In the genomic region with DNA sequence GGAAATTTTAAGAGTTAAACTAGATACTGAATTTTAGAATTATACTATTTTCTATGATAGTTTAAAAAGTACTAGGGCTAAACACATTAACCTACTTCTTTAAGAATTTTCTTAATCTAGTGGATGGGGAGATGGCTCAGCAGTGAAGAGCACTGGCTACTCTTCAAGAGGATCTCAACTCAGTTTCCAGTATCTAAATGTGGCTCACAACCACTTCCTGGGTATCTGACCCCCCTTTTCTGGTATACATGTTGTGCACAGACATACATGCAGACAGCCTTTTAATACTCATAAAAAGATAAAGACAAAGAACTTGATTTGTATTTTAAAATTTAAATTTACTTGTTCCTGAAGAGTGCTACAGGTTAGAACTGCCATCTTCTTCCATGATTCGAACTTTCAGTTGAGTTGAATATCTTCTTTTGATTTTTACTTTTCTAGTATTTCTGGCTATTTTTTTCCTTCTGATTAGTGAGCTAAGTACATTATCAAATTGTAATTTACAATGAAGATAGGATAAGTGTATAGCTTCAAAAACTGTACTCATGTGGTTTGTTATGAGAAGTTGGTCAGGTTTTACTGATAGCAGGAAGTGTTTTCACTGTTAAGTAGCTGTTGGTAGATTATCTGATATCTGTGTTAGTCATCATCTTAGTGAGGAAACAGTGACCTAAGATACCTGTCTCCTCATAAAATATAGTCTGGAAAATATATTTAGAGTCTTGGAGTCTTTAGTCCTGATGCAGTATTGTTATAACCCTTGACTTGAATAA, we compare ENCODE assay signal across 22 mouse cellular contexts.
"Had no signal": no experiment of that assay in that cellular context is flagged by ENCODE, and none has a peak within 500 bp of the region (broad histone marks: within the 10 kb centered on the region; RNA-seq: fewer than 3 reads in every experiment).

No protein-coding gene starts in this region.

- H3K4me2 ChIP-seq: liver, embryonic 11.5 days; liver, embryonic 15.5 days; lung, embryonic 15.5 days; midbrain, embryonic 15.5 days; neural tube, embryonic 12.5 days; neural tube, embryonic 15.5 days had no signal

- H3K36me3 ChIP-seq: lung, embryonic 15.5 days; midbrain, embryonic 10.5 days; midbrain, embryonic 15.5 days; neural tube, embryonic 12.5 days; neural tube, embryonic 15.5 days had no signal

- H3K27ac ChIP-seq: layer of hippocampus, adult 2 months; left cerebral cortex, adult 2 months; liver, embryonic 15.5 days; lung, embryonic 15.5 days; midbrain, embryonic 10.5 days; midbrain, embryonic 15.5 days; neural tube, embryonic 12.5 days; neural tube, embryonic 15.5 days had no signal

- ATAC-seq: intestine, embryonic 16.5 days; midbrain, embryonic 15.5 days had no signal

- H3K4me1 ChIP-seq: liver, embryonic 15.5 days; lung, embryonic 15.5 days; midbrain, embryonic 10.5 days; midbrain, embryonic 15.5 days; neural tube, embryonic 12.5 days; neural tube, embryonic 15.5 days had no signal

- DNase-seq: kidney, adult 18-20 months; kidney, adult 9 months; kidney, postnatal 25 days; layer of hippocampus, adult 9-11 months; layer of hippocampus, postnatal 36 days; lung, adult 18-20 months; lung, postnatal 10 days; lung, postnatal 36 days; right cerebral cortex, adult 18-20 months; right cerebral cortex, postnatal 14 days; right cerebral cortex, postnatal 4 days; thymus, postnatal 36 days had no signal

- H3K9me3 ChIP-seq: liver, embryonic 15.5 days; lung, embryonic 15.5 days; midbrain, embryonic 10.5 days; midbrain, embryonic 15.5 days; neural tube, embryonic 12.5 days; neural tube, embryonic 15.5 days had no signal

- H3K9ac ChIP-seq: liver, embryonic 15.5 days; lung, embryonic 15.5 days; midbrain, embryonic 15.5 days; neural tube, embryonic 12.5 days; neural tube, embryonic 15.5 days had no signal

- H3K4me3 ChIP-seq: layer of hippocampus, adult 2 months; left cerebral cortex, adult 2 months; liver, embryonic 15.5 days; lung, embryonic 15.5 days; midbrain, embryonic 10.5 days; midbrain, embryonic 15.5 days; neural tube, embryonic 12.5 days; neural tube, embryonic 15.5 days had no signal

- H3K27me3 ChIP-seq: liver, embryonic 15.5 days; lung, embryonic 15.5 days; midbrain, embryonic 15.5 days; neural tube, embryonic 12.5 days; neural tube, embryonic 15.5 days had no signal
